Mouse (Mus musculus) cerebellum, adult 2 months (tissue): ENCODE measurements around the gene Pck1.

Source experiments
- CTCF ChIP-seq: fragments of 200-500 bp; IDR thresholded peaks from 2 replicates; pipeline ENCODE4 v1.5.1; 2011; ENCODE audit warnings: low read depth, mild to moderate bottlenecking, control low read depth, low read length, moderate library complexity, borderline replicate concordance; ENCODE audit not compliant: insufficient read depth
- POLR2A ChIP-seq: fragments of 200-500 bp; IDR thresholded peaks from 2 replicates; pipeline ENCODE4 v1.6.1; 2011; ENCODE audit warnings: low read length, control low read depth, borderline replicate concordance; ENCODE audit not compliant: insufficient read depth

- TF ChIP-seq CTCF (no peak), POLR2A (no peak)
Measured at GRCm38 (mm10) chr2:173163380-173163779, 10.5 kb downstream of the Pck1 start.
